Mouse (Mus musculus) cortical plate, adult 2 months (tissue): ENCODE data around the gene Mgat5b. TPM values are rescaled to one million over a fixed set of nuclear protein-coding genes. Genes with fewer than 3 reads are reported as not detected.

Source experiments
- H3K27ac ChIP-seq: fragments of 200-500 bp; 2 replicates; pipeline ENCODE4 v1.5.1; 2012; ENCODE audit warnings: low read length, control low read depth, inconsistent platforms; ENCODE audit not compliant: insufficient read depth
- H3K4me1 ChIP-seq: fragments of 200-500 bp; 2 replicates; pipeline ENCODE4 v1.6.1; 2011; ENCODE audit warnings: low read length; ENCODE audit not compliant: control insufficient read depth, insufficient read depth
- H3K4me3 ChIP-seq: fragments of 200-500 bp; 2 replicates; pipeline ENCODE4 v1.5.1; 2011; ENCODE audit warnings: mild to moderate bottlenecking, low read length, control low read depth; ENCODE audit not compliant: insufficient read depth
- CTCF ChIP-seq: fragments of 200-500 bp; IDR thresholded peaks from 2 replicates; pipeline ENCODE4 v1.5.1; 2011; ENCODE audit warnings: mild to moderate bottlenecking, control low read depth, low read length; ENCODE audit not compliant: insufficient read depth; ENCODE audit errors: extremely low read depth
- POLR2A ChIP-seq: fragments of 200-500 bp; IDR thresholded peaks from 2 replicates; pipeline ENCODE4 v1.6.1; 2011; ENCODE audit warnings: mild to moderate bottlenecking, low read length, control low read depth; ENCODE audit not compliant: insufficient read depth; ENCODE audit errors: extremely low read depth
- polyA plus RNA-seq: library from polyadenylated mRNA; depleted of rRNA; stranded (reverse); fragments of >200 nt; gene quantifications from 2 replicates; pipeline ENCODE4 v1.2.3, GENCODE M21; 2012

Mgat5b gene
- polyA plus RNA-seq, 1 experiment: 62.1 TPM

DNA sequence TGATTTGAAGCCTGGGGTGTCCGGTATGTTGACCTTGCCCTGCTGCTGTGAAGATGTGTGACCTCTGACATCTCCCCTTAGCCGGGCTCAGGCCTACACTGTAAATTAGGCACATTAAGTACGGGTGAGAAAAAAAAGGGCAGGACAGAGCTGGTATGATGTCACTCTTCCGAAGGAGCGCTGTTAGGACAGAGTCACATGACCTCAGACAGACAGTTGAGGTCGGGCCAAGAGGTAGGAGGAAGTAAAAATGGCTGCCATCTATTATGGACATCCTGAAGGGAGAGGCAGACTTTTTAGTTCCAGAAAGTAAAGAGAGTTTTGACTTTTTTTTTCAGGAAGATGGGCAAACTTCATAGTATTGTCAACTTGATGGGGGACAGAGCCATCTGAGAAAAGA lies 73.3 kb downstream of the Mgat5b start:
- Histone ChIP-seq H3K4me1 (no peaks in the 10 kb centered on the region), H3K27ac (no peak overlapping the region), H3K4me3 (no peak overlapping the region)
- TF ChIP-seq POLR2A (no peak), CTCF (no peak)

GRCm38 (mm10) chr11:116994095-116994582 lies 75.5 kb downstream of the Mgat5b start:
- Histone ChIP-seq H3K4me3 (no peak overlapping the region), H3K27ac (no peak overlapping the region), H3K4me1 (no peaks in the 10 kb centered on the region)
- TF ChIP-seq POLR2A: no peak
- peak; percentile 66 for TF ChIP-seq CTCF

DNA sequence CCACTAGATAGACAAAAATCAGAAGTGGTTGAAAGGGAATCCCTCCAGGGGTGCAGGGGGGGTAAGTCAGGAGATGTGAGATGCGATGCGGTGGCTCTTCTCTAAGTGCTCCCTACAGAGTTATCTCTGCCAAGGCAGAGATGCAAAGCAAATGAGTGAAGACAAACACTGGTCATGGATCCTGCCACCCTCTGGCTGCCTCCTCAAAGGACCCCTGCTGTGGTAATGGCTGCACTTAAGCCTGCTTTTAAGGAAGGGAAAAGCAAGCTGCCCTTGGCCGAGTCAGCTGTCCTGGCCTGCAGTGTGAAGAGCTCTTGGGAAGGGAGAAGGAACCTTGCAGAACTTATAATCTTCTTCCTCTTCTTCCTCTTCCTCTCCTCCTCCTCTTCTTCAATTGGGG lies 78.3 kb downstream of the Mgat5b start:
- Histone ChIP-seq H3K4me3 (no peak overlapping the region), H3K4me1 (no peaks in the 10 kb centered on the region), H3K27ac (no peak overlapping the region)
- TF ChIP-seq CTCF: no peak
- no peak for TF ChIP-seq POLR2A

- Histone ChIP-seq H3K27ac (no peak overlapping the region), H3K4me1 (no peaks in the 10 kb centered on the region), H3K4me3 (no peak overlapping the region)
- TF ChIP-seq CTCF (no peak), POLR2A (no peak)
Measured at GRCm38 (mm10) chr11:116998935-116999334, 80.3 kb downstream of the Mgat5b start.

- TF ChIP-seq POLR2A: no peak
- TF ChIP-seq CTCF: no peak
- no peak overlapping the region for H3K4me3 ChIP-seq
Measured at GRCm38 (mm10) chr11:117000219-117000618, 81.6 kb downstream of the Mgat5b start.

DNA sequence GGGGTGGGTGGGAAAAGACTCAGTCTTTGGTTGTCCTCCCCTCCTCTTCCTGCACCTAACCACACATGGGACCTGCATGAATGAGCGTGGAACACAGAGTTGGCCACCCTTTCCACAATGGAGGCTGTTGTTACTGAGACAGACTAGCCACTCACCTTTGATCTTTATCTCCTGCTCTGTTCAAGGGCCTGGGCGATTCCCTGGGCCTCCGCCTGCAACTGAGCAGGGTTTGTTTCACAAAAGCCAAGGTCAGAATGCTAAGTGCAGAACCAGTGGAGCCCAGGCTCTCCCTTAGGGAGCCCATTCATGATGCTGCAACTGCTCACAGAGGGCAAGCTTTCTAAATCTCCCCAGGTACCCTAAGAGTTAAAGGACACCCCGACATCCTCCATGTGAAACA lies 83.1 kb downstream of the Mgat5b start:
- Histone ChIP-seq H3K4me3 (no peak overlapping the region), H3K4me1 (no peaks in the 10 kb centered on the region), H3K27ac (no peak overlapping the region)
- TF ChIP-seq POLR2A (no peak), CTCF (no peak)

More at GRCm38 (mm10) chr11:117000219-117000618, 81.6 kb downstream of the Mgat5b start:
- Histone ChIP-seq H3K27ac (no peak overlapping the region), H3K4me1 (no peaks in the 10 kb centered on the region)

DNA sequence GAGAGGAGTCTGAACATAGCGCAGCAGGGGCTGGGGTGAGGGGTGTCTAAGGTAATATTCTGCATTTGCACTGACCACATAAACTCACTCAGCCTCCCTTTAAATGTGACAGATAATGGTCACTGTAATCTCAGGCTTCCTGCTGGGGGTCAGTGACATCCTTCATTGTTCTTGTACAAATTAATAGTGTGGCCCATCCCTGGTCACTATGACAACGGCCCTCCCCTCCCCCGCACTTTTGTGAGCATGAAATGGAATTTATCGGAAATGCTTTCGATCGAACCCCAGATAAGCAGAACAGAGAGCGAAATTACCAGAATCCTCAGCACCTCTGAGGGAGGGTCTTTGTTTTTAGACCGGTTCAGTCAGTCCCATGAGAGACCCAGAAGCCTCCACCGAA lies 84.8 kb downstream of the Mgat5b start:
- Histone ChIP-seq H3K4me3 (no peak overlapping the region), H3K27ac (no peak overlapping the region), H3K4me1 (no peaks in the 10 kb centered on the region)
- no peak for TF ChIP-seq CTCF
- no peak for TF ChIP-seq POLR2A

GRCm38 (mm10) chr11:117004277-117004676 lies 85.6 kb downstream of the Mgat5b start:
- Histone ChIP-seq H3K4me1 (no peaks in the 10 kb centered on the region), H3K4me3 (no peak overlapping the region), H3K27ac (no peak overlapping the region)
- TF ChIP-seq POLR2A: no peak
- no peak for TF ChIP-seq CTCF

- Histone ChIP-seq H3K4me3 (no peak overlapping the region), H3K4me1 (peaks cover 7% of the 10 kb centered on the region), H3K27ac (peak overlapping the region; percentile 14; the same call in 1 of the 2 replicates)
- TF ChIP-seq CTCF (no peak), POLR2A (no peak)
Measured at GRCm38 (mm10) chr11:117017462-117017861, 98.8 kb downstream of the Mgat5b start.

DNA sequence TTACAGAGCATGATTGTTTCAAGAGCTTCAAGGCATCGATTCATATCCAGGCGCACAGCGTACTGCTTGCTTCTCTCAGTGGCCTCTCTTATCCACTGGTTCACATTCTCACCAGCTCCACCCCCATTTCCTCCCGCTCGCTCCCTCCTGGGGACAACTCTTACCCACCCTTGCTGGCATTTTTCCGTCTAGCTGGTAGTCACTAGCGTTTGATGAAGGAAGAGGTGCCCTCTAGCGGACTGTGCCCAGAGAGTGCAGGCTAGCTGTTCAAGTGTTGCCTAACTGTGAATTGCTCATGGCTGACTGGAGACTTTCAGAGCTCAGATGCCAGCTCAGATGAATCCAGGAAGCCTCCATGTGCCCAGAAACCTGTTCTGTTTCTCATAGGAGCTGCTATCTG lies 99.7 kb downstream of the Mgat5b start:
- TF ChIP-seq POLR2A (peak; percentile 32; the same call in 1 of the 2 replicates), CTCF (peak; percentile 90)
- Histone ChIP-seq H3K4me1 (peaks cover 7% of the 10 kb centered on the region), H3K27ac (no peak overlapping the region), H3K4me3 (no peak overlapping the region)
